Mouse (Mus musculus) C2C12 (cell line): Measurements from ENCODE around the gene Plpp7.

Experiments
- CEBPB ChIP-seq: IDR thresholded peaks from one replicate; pipeline ENCODE4 v1.6.1; 2011; ENCODE audit warnings: low read depth, mild to moderate bottlenecking, control low read depth, moderate library complexity
- CTCF ChIP-seq: IDR thresholded peaks from one replicate; pipeline ENCODE4 v1.5.1; 2011; ENCODE audit not compliant: control insufficient read depth, insufficient read depth, insufficient read length
- FOSL1 ChIP-seq: IDR thresholded peaks from one replicate; pipeline ENCODE4 v1.8.0; 2011; ENCODE audit warnings: mild to moderate bottlenecking, low read length; ENCODE audit not compliant: poor library complexity, insufficient read depth, severe bottlenecking
- MAX ChIP-seq: IDR thresholded peaks from one replicate; pipeline ENCODE4 v1.6.1; 2011; ENCODE audit warnings: mild to moderate bottlenecking, control low read depth
- MYOD1 ChIP-seq: IDR thresholded peaks from one replicate; pipeline ENCODE4 v1.6.1; 2011; ENCODE audit warnings: low read depth; ENCODE audit not compliant: control insufficient read depth, insufficient read length
- MYOG ChIP-seq: IDR thresholded peaks from one replicate; pipeline ENCODE4 v1.6.1; 2011; ENCODE audit not compliant: control insufficient read depth, insufficient read length; ENCODE audit errors: extremely low read depth
- USF1 ChIP-seq: IDR thresholded peaks from one replicate; pipeline ENCODE4 v1.6.1; 2011; ENCODE audit warnings: low read depth, mild to moderate bottlenecking, control low read depth, moderate library complexity

DNA sequence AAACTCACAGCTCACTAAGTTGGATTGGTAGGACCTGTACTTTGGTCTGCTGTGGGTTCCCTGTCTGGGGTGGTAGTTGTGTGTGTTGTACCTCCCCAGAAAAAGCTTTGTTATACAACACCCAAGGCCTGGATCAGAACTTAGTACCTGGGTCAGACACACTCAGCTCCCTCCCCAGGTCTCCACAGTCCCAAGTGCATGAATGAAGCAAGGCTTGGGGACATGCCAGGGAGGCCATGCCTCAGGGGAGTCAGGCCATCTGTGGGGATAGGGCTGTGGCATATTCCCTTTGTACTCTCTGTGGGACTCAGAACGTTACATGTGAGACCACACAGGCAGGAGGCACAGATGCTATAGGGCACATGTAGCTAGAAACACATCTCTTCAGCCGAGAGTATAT, 5.2 kb upstream of the Plpp7 start:
- TF ChIP-seq CTCF = no peak
- TF ChIP-seq MYOG = no peak
- no peak for TF ChIP-seq FOSL1
- TF ChIP-seq MAX = no peak
- TF ChIP-seq USF1 = no peak
- TF ChIP-seq CEBPB = no peak
- TF ChIP-seq MYOD1 = no peak
